Mouse (Mus musculus): ENCODE data around the gene Acvr1. TPM values are rescaled to one million over a fixed set of nuclear protein-coding genes. Genes with fewer than 3 reads are reported as not detected.

Gene Acvr1
- polyA plus RNA-seq, 1 experiment from 2014 or later: 3.5 TPM

GRCm38 (mm10) chr2:58549960-58550359 lies 17.0 kb downstream of the Acvr1 start:
- 58% methylated on average over 6 of the region's 6 CpGs for WGBS
- Histone ChIP-seq H3K27ac (no peak overlapping the region), H3K4me3 (no peak overlapping the region), H3K36me3 (no peaks in the 10 kb centered on the region), H3K9me3 (no peaks in the 10 kb centered on the region), H3K4me1 (replicated peaks) (peaks cover 48% of the 10 kb centered on the region), H3K27me3 (ENCODE audit: insufficient read depth, poor library complexity, severe bottlenecking) (no peaks in the 10 kb centered on the region)
- no peak for DNase-seq (ENCODE audit: low spot score)

DNA sequence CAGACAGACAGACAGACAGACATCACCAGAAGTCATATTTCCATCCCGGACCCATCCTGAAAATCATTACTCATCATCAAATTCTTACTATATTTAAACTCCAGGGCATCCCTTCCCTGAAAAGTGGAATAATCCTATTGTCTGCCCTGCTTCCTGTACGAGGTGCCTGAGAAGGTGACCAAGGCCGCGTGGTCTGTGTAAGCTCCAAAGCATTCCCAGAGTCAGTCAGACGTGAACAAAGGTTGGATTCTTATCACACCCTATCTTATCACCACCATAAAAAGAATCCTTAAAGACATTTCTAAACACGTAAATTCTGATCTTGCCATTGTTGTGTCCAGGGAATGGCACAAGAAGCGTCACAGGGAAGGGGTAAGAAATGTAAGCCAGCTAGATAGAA lies 18.0 kb downstream of the Acvr1 start:
- H3K27me3 ChIP-seq (ENCODE audit: insufficient read depth, poor library complexity, severe bottlenecking): no peaks in the 10 kb centered on the region
- DNase-seq (ENCODE audit: low spot score): no peak
- no peak overlapping the region for H3K4me3 ChIP-seq
- no peak overlapping the region for H3K27ac ChIP-seq
- WGBS: 81% methylated on average over 7 of the region's 7 CpGs
- H3K9me3 ChIP-seq: no peaks in the 10 kb centered on the region
- peaks cover 44% of the 10 kb centered on the region for H3K4me1 ChIP-seq (replicated peaks)
- H3K36me3 ChIP-seq: no peaks in the 10 kb centered on the region

GRCm38 (mm10) chr2:58546264-58546663 lies 20.7 kb downstream of the Acvr1 start:
- no peak overlapping the region for H3K4me3 ChIP-seq
- H3K27me3 ChIP-seq (ENCODE audit: insufficient read depth, poor library complexity, severe bottlenecking): no peaks in the 10 kb centered on the region
- 94% methylated on average over 7 of the region's 7 CpGs for WGBS
- peaks cover 19% of the 10 kb centered on the region for H3K4me1 ChIP-seq (replicated peaks)
- no peak overlapping the region for H3K27ac ChIP-seq
- no peaks in the 10 kb centered on the region for H3K36me3 ChIP-seq
- H3K9me3 ChIP-seq: no peaks in the 10 kb centered on the region
- DNase-seq (ENCODE audit: low spot score): no peak

DNA sequence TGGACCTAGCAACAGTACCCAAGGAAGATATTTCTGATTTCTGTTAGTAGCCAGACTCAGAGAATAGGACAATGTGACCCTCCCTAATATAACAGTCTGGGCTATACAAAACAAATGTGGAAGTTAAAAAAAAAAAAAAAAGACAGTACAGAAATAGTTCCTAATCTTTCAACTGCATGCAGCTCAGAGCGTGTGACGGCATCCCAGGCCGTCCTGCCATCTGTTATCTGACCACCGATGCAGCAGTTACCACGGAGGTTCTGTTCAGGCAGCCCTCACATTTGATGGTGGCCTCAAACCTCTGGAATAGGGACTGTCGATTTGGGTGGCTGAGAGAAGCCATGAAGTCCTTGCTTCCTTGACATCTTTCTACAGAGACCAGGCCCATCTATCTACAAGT lies 22.6 kb downstream of the Acvr1 start:
- Histone ChIP-seq H3K27ac (no peak overlapping the region), H3K4me1 (replicated peaks) (peaks cover under 1% of the 10 kb centered on the region; the same call in 1 of the 2 replicates), H3K27me3 (ENCODE audit: insufficient read depth, poor library complexity, severe bottlenecking) (no peaks in the 10 kb centered on the region), H3K4me3 (no peak overlapping the region), H3K36me3 (no peaks in the 10 kb centered on the region), H3K9me3 (no peaks in the 10 kb centered on the region)
- DNase-seq (ENCODE audit: low spot score): no peak
- 93% methylated on average over 6 of the region's 6 CpGs for WGBS

DNA sequence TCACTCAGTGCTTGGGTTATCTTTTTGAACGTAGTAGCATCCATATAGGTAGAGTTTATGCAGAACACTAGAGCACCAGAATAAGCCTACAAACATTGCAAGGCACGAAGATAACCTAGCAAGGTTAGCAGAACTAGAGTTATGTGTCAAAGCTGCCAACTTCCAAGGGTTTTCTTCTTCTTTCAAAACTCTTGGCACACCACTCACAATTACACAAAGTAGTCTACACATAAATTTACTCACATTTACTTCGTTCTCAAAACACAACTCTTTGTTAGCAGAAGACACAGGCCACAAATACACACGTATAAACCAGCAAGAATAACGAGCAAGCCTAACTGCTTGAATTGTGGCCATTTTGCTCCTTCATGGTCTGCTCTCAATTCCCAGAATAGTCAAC lies 23.7 kb downstream of the Acvr1 start:
- no peak overlapping the region for H3K27ac ChIP-seq
- H3K27me3 ChIP-seq (ENCODE audit: insufficient read depth, poor library complexity, severe bottlenecking): no peaks in the 10 kb centered on the region
- H3K4me1 ChIP-seq (replicated peaks): no peaks in the 10 kb centered on the region
- H3K36me3 ChIP-seq: no peaks in the 10 kb centered on the region
- H3K9me3 ChIP-seq: no peaks in the 10 kb centered on the region
- WGBS: 89% methylated on average over 5 of the region's 5 CpGs
- no peak overlapping the region for H3K4me3 ChIP-seq
- DNase-seq (ENCODE audit: low spot score): no peak

DNA sequence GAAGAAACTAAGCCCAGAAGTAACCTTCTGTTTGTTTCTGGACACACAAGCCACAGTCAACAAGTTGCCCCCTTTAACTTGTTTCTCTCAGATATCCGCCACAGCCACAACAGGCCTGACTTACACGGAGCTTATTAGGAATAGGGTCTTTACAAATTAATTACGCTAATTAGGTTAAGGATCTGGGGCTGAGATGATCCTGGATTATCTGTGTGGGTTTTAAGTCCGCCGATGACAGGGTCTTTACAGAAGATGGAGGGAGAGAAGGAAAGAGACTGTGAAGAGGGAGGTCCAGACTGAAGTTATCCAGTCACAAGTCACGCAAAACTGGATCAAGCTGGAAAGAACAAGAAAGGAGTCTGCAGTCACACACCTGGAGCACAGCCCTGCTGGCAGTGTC lies 28.8 kb downstream of the Acvr1 start:
- Histone ChIP-seq H3K27me3 (ENCODE audit: insufficient read depth, poor library complexity, severe bottlenecking) (no peaks in the 10 kb centered on the region), H3K4me3 (no peak overlapping the region), H3K9me3 (no peaks in the 10 kb centered on the region), H3K36me3 (peaks cover 6% of the 10 kb centered on the region; the same call in 1 of the 2 replicates), H3K27ac (no peak overlapping the region), H3K4me1 (replicated peaks) (peaks cover 24% of the 10 kb centered on the region)
- 92% methylated on average over 6 of the region's 6 CpGs for WGBS
- DNase-seq (ENCODE audit: low spot score): no peak

- Histone ChIP-seq H3K36me3 (peaks cover 6% of the 10 kb centered on the region; the same call in 1 of the 2 replicates), H3K9me3 (no peaks in the 10 kb centered on the region), H3K27ac (no peak overlapping the region), H3K4me3 (no peak overlapping the region), H3K27me3 (ENCODE audit: insufficient read depth, poor library complexity, severe bottlenecking) (no peaks in the 10 kb centered on the region), H3K4me1 (replicated peaks) (peaks cover 38% of the 10 kb centered on the region)
- WGBS: 87% methylated on average over 3 of the region's 3 CpGs
- DNase-seq (ENCODE audit: low spot score): no peak
Measured at GRCm38 (mm10) chr2:58536796-58537195, 30.2 kb downstream of the Acvr1 start.

DNA sequence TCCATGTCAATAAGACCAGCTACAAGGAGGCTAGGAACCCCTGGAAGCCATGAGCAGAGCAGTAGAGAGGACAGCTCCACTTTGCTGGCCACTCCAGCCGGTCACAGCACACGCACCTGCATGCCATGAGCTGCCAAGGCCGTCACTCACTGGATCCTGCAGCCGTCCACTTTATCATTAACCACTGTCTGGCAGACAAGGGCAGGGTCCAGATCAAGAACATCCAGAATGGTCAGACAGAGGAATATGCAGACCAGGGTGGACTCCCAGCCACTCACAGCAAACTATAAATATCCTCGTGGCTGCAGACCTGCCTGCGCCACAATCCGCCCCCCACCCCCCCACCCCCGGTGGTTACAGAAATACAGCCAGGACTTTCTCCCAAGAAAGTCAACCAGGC lies 31.7 kb downstream of the Acvr1 start:
- WGBS: 86% methylated on average over 8 of the region's 8 CpGs
- H3K4me1 ChIP-seq (replicated peaks): peaks cover 51% of the 10 kb centered on the region

GRCm38 (mm10) chr2:58534379-58534778 lies 32.6 kb downstream of the Acvr1 start:
- 0 out of 2 replicates have a peak overlapping the region, but pooled peaks have one; percentile 9 for H3K27ac ChIP-seq
- no peaks in the 10 kb centered on the region for H3K27me3 ChIP-seq (ENCODE audit: insufficient read depth, poor library complexity, severe bottlenecking)
- peaks cover 6% of the 10 kb centered on the region; the same call in 1 of the 2 replicates for H3K36me3 ChIP-seq
- DNase-seq (ENCODE audit: low spot score): no peak
- WGBS: 71% methylated on average over 4 of the region's 4 CpGs
- H3K9me3 ChIP-seq: no peaks in the 10 kb centered on the region
- no peak overlapping the region for H3K4me3 ChIP-seq
- peaks cover 58% of the 10 kb centered on the region for H3K4me1 ChIP-seq (replicated peaks)

More for the DNA sequence above, 31.7 kb downstream of the Acvr1 start:
- Histone ChIP-seq H3K4me3 (no peak overlapping the region), H3K36me3 (peaks cover 6% of the 10 kb centered on the region; the same call in 1 of the 2 replicates), H3K27me3 (ENCODE audit: insufficient read depth, poor library complexity, severe bottlenecking) (no peaks in the 10 kb centered on the region), H3K9me3 (no peaks in the 10 kb centered on the region), H3K27ac (no peak overlapping the region)
- no peak for DNase-seq (ENCODE audit: low spot score)

GRCm38 (mm10) chr2:58533521-58534001 lies 33.4 kb downstream of the Acvr1 start:
- DNase-seq (ENCODE audit: low spot score): peak; percentile 69
- Histone ChIP-seq H3K27ac (peak overlapping the region; percentile 78), H3K27me3 (ENCODE audit: insufficient read depth, poor library complexity, severe bottlenecking) (no peaks in the 10 kb centered on the region), H3K4me1 (replicated peaks) (peaks cover 60% of the 10 kb centered on the region), H3K4me3 (no peak overlapping the region), H3K36me3 (peaks cover 6% of the 10 kb centered on the region; the same call in 1 of the 2 replicates), H3K9me3 (no peaks in the 10 kb centered on the region)
- WGBS: 17% methylated on average over 7 of the region's 7 CpGs

GRCm38 (mm10) chr2:58532260-58532850 lies 34.6 kb downstream of the Acvr1 start:
- peaks cover 6% of the 10 kb centered on the region; the same call in 1 of the 2 replicates for H3K36me3 ChIP-seq
- H3K9me3 ChIP-seq: no peaks in the 10 kb centered on the region
- peaks cover 64% of the 10 kb centered on the region for H3K4me1 ChIP-seq (replicated peaks)
- 20% methylated on average over 10 of the region's 10 CpGs for WGBS
- peak overlapping the region; percentile 34 for H3K4me3 ChIP-seq
- peak; percentile 72 for DNase-seq (ENCODE audit: low spot score)
- peak overlapping the region; percentile 72 for H3K27ac ChIP-seq
- no peaks in the 10 kb centered on the region for H3K27me3 ChIP-seq (ENCODE audit: insufficient read depth, poor library complexity, severe bottlenecking)

DNA sequence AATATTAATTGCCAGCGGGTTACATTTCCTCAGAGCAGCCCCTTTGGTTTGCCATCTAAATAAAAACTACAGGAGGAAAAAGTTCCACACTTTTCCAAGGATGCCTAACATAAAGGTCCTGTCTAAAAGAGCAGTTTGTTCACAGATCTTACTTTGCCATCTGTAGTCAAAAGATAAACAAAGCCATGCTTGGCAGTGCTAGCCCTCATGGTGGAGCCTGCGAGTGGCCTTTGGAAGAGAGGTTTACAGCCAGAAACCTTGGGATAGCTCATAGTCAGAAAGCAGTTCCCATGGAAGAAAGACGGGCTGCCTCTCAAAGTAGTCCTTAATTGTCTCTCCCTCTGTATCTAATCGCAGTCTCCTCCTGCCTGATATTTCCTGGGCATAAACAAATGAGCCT lies 36.4 kb downstream of the Acvr1 start:
- no peak overlapping the region for H3K4me3 ChIP-seq
- peaks cover 66% of the 10 kb centered on the region for H3K4me1 ChIP-seq (replicated peaks)
- H3K36me3 ChIP-seq: no peaks in the 10 kb centered on the region
- no peak overlapping the region for H3K27ac ChIP-seq
- H3K27me3 ChIP-seq (ENCODE audit: insufficient read depth, poor library complexity, severe bottlenecking): no peaks in the 10 kb centered on the region
- no peaks in the 10 kb centered on the region for H3K9me3 ChIP-seq
- WGBS: 84% methylated on average over 4 of the region's 4 CpGs
- no peak for DNase-seq (ENCODE audit: low spot score)

GRCm38 (mm10) chr2:58529860-58530440 lies 37.0 kb downstream of the Acvr1 start:
- Histone ChIP-seq H3K36me3 (no peaks in the 10 kb centered on the region), H3K27ac (peak overlapping the region; percentile 50; the same call in 1 of the 2 replicates), H3K27me3 (ENCODE audit: insufficient read depth, poor library complexity, severe bottlenecking) (no peaks in the 10 kb centered on the region), H3K9me3 (no peaks in the 10 kb centered on the region), H3K4me1 (replicated peaks) (peaks cover 61% of the 10 kb centered on the region), H3K4me3 (no peak overlapping the region)
- WGBS: 30% methylated on average over 7 of the region's 7 CpGs
- DNase-seq (ENCODE audit: low spot score): no peak

All from hindbrain, embryonic 10.5 days (tissue).